Comparison of ENCODE assay signal across 13 mouse cellular contexts in the genomic region with DNA sequence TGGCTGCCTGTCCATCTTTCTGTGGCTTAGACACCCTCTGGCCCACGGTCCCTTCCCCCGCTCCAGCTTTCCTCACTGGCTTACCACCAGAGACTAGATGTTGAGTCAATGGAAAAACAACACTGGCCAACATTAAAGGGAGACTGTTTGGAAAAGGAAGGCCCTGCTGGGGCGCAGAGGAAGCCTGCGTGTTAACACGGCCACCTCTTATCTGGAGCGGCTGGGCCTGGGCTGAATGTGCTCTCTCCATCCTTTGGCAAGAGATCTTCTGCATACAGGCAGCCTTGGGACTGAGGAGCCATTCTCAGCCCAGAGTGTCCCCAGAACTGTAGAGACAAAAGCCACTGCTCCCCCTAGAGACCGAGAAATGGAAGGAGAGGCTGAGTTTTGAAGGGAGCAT. TPM values are rescaled to one million over a fixed set of nuclear protein-coding genes. Genes with fewer than 3 reads are reported as not detected.
DNase-seq lines count a peak whose midpoint lies in the region; ATAC-seq and TF ChIP-seq lines count a peak whose summit lies in the region.
"Had no signal": no experiment of that assay in that cellular context is flagged by ENCODE, and none has a peak within 500 bp of the region (broad histone marks: within the 10 kb centered on the region; RNA-seq: fewer than 3 reads in every experiment).

No protein-coding gene starts in this region.

- no peak for TF ChIP-seq EP300 in stomach, postnatal 0 days (optimal IDR thresholded peaks at IDR 0.05)

- 67% methylated on average over 7 of the region's 7 CpGs for WGBS in hindbrain, embryonic 10.5 days
- 73% methylated on average over 7 of the region's 7 CpGs for WGBS in hindbrain, embryonic 13.5 days
- 55% methylated on average over 7 of the region's 7 CpGs for WGBS in heart, embryonic 14.5 days
- WGBS in stomach, postnatal 0 days = 77% methylated on average over 7 of the region's 7 CpGs

- DNase-seq in hindbrain, embryonic 10.5 days (ENCODE audit: low spot score) = no peak
- DNase-seq in ES-CJ7 (ENCODE audit: low read depth, low spot score) = peak; percentile 50
- no peak for DNase-seq in stomach, postnatal 0 days (ENCODE audit: low spot score)
- no peak for DNase-seq in natural killer cell, adult 2 months (ENCODE audit: low spot score in 2 of 2)
- DNase-seq: adrenal gland, postnatal 10 days; cerebellum, adult 9-10 months; kidney, postnatal 14 days had no signal

- TF ChIP-seq CTCF in E14TG2a.4 (conservative IDR thresholded peaks at IDR 0.05; ENCODE audit: low read length) = 0 out of 2 replicates have a peak, but pooled peaks have one; percentile 11
- TF ChIP-seq CTCF in stomach, postnatal 0 days (IDR thresholded peaks at IDR 0.05; ENCODE audit: low read depth) = no peak

- H3K4me1 ChIP-seq in hindbrain, embryonic 10.5 days (replicated peaks) = peaks cover 32% of the 10 kb centered on the region
- H3K4me1 ChIP-seq in hindbrain, embryonic 13.5 days (replicated peaks) = no peaks in the 10 kb centered on the region
- no peaks in the 10 kb centered on the region; the same call in 1 of the 2 replicates for H3K4me1 ChIP-seq in E14TG2a.4 (replicated peaks; ENCODE audit: low read depth, low read length)
- peaks cover 2 to 5% of the 10 kb centered on the region in 2 experiments; a peak in 3 of 4 replicates for H3K4me1 ChIP-seq in heart, embryonic 14.5 days (ENCODE audit: control insufficient read depth in 2 of 2, insufficient read depth in 2 of 2, low read length in 2 of 2)
- H3K4me1 ChIP-seq in stomach, postnatal 0 days (replicated peaks; ENCODE audit: control insufficient read depth, insufficient read depth) = no peaks in the 10 kb centered on the region
- H3K4me1 ChIP-seq: embryonic facial prominence, embryonic 12.5 days had no signal

- no peaks in the 10 kb centered on the region for H3K9me3 ChIP-seq in hindbrain, embryonic 10.5 days
- H3K9me3 ChIP-seq in hindbrain, embryonic 13.5 days = no peaks in the 10 kb centered on the region
- H3K9me3 ChIP-seq in E14TG2a.4 (ENCODE audit: low read length) = 0 out of 2 replicates have a peak, but pooled peaks cover 6% of the 10 kb centered on the region
- H3K9me3 ChIP-seq in heart, embryonic 14.5 days (ENCODE audit: control insufficient read depth, low read length) = no peaks in the 10 kb centered on the region
- H3K9me3 ChIP-seq in stomach, postnatal 0 days (ENCODE audit: control insufficient read depth, low read length) = no peaks in the 10 kb centered on the region
- H3K9me3 ChIP-seq: embryonic facial prominence, embryonic 12.5 days had no signal

- H3K27ac ChIP-seq in hindbrain, embryonic 10.5 days = peak overlapping the region; percentile 19; the same call in 1 of the 2 replicates
- no peak overlapping the region for H3K27ac ChIP-seq in hindbrain, embryonic 13.5 days
- H3K27ac ChIP-seq in heart, embryonic 14.5 days (replicated peaks in 1 of 2; ENCODE audit: control insufficient read depth in 1 of 2, insufficient read depth in 1 of 2, low read depth in 2 of 2, low read length in 2 of 2) = no peak overlapping the region
- H3K27ac ChIP-seq in stomach, postnatal 0 days (replicated peaks) = no peak overlapping the region
- H3K27ac ChIP-seq: embryonic facial prominence, embryonic 12.5 days had no signal

- H3K9ac ChIP-seq in hindbrain, embryonic 13.5 days = no peak overlapping the region
- H3K9ac ChIP-seq in heart, embryonic 14.5 days (ENCODE audit: low read length) = no peak overlapping the region
- H3K9ac ChIP-seq in stomach, postnatal 0 days (ENCODE audit: low read length) = no peak overlapping the region
- H3K9ac ChIP-seq: embryonic facial prominence, embryonic 12.5 days had no signal

- peaks cover 27% of the 10 kb centered on the region for H3K27me3 ChIP-seq in hindbrain, embryonic 10.5 days (ENCODE audit: insufficient read depth, poor library complexity, severe bottlenecking)
- peaks cover 23% of the 10 kb centered on the region for H3K27me3 ChIP-seq in hindbrain, embryonic 13.5 days
- peaks cover 36% of the 10 kb centered on the region for H3K27me3 ChIP-seq in E14TG2a.4 (ENCODE audit: insufficient read depth, low read length)
- no peaks in the 10 kb centered on the region for H3K27me3 ChIP-seq in heart, embryonic 14.5 days (ENCODE audit: control insufficient read depth, insufficient read depth, low read length)
- 0 out of 2 replicates have a peak, but pooled peaks cover 2% of the 10 kb centered on the region for H3K27me3 ChIP-seq in stomach, postnatal 0 days (ENCODE audit: control insufficient read depth, insufficient read depth, low read length)

- no peaks in the 10 kb centered on the region for H3K36me3 ChIP-seq in hindbrain, embryonic 10.5 days
- no peaks in the 10 kb centered on the region for H3K36me3 ChIP-seq in hindbrain, embryonic 13.5 days
- H3K36me3 ChIP-seq in E14TG2a.4 (ENCODE audit: insufficient read depth, low read length) = no peaks in the 10 kb centered on the region
- no peaks in the 10 kb centered on the region for H3K36me3 ChIP-seq in heart, embryonic 14.5 days (ENCODE audit: control insufficient read depth, insufficient read depth, low read length)
- no peaks in the 10 kb centered on the region for H3K36me3 ChIP-seq in stomach, postnatal 0 days (ENCODE audit: control insufficient read depth, insufficient read depth, low read length)
- H3K36me3 ChIP-seq: embryonic facial prominence, embryonic 12.5 days had no signal

- H3K4me2 ChIP-seq in hindbrain, embryonic 13.5 days = no peak overlapping the region
- no peak overlapping the region for H3K4me2 ChIP-seq in heart, embryonic 14.5 days (ENCODE audit: low read length)
- no peak overlapping the region for H3K4me2 ChIP-seq in stomach, postnatal 0 days (replicated peaks; ENCODE audit: low read depth)
- H3K4me2 ChIP-seq: embryonic facial prominence, embryonic 12.5 days had no signal

- ATAC-seq in hindbrain, embryonic 13.5 days (ENCODE audit: low FRiP score) = no peak
- peak; percentile 83 for ATAC-seq in heart, embryonic 14.5 days (ENCODE audit: insufficient number of reproducible peaks, insufficient read depth, low FRiP score, low read depth)
- no peak for ATAC-seq in stomach, postnatal 0 days (ENCODE audit: low FRiP score, low TSS enrichment)
- ATAC-seq: CD4-positive, CD25-positive, alpha-beta regulatory T cell, adult 4 months; Patski had no signal

- no peak overlapping the region for H3K4me3 ChIP-seq in hindbrain, embryonic 10.5 days
- H3K4me3 ChIP-seq in hindbrain, embryonic 13.5 days = no peak overlapping the region
- no peak overlapping the region for H3K4me3 ChIP-seq in E14TG2a.4 (replicated peaks; ENCODE audit: low read length)
- no peak overlapping the region for H3K4me3 ChIP-seq in heart, embryonic 14.5 days (ENCODE audit: control insufficient read depth in 1 of 2, insufficient read depth in 1 of 2, low read depth in 1 of 2, low read length in 2 of 2)
- no peak overlapping the region for H3K4me3 ChIP-seq in stomach, postnatal 0 days (ENCODE audit: low read depth, low read length)
- H3K4me3 ChIP-seq: embryonic facial prominence, embryonic 12.5 days had no signal

RNA-seq across cellular contexts. Expression of a gene that starts 11.3 kb away (rescaled TPM):
- 7.5 and 9.4 TPM in 2 replicates for polyA plus RNA-seq in hindbrain, embryonic 10.5 days (2016; fragmentation: Nextera tagmentation; extraction: Ambion mirVana)
- polyA plus RNA-seq in hindbrain, embryonic 13.5 days (2015; fragmentation: Nextera tagmentation; extraction: Ambion mirVana) = 7.8 and 8.8 TPM in 2 replicates
- polyA plus RNA-seq in heart, embryonic 14.5 days (2014; fragmentation: Nextera tagmentation; extraction: Ambion mirVana) = 21.0 and 21.7 TPM in 2 replicates
- polyA plus RNA-seq in stomach, postnatal 0 days (2015; fragmentation: Nextera tagmentation; extraction: Ambion mirVana) = 0.40 and 0.54 TPM in 2 replicates
